Mouse (Mus musculus) embryonic fibroblast, embryonic 13.5 days (primary cell): Measurements from ENCODE around the gene Uprt. TPM values are rescaled to one million over a fixed set of nuclear protein-coding genes. Genes with fewer than 3 reads are reported as not detected.

ENCODE experiments used
- H3K27ac ChIP-seq: 2 replicates; pipeline ENCODE4 v1.5.1; 2012; ENCODE audit warnings: low read length, control low read depth, inconsistent platforms; ENCODE audit not compliant: insufficient read depth
- H3K4me1 ChIP-seq: 2 replicates; pipeline ENCODE4 v1.6.1; 2011; ENCODE audit warnings: low read length; ENCODE audit not compliant: control insufficient read depth, insufficient read depth
- H3K4me3 ChIP-seq: 2 replicates; pipeline ENCODE4 v1.5.1; 2011; ENCODE audit warnings: mild to moderate bottlenecking, control low read depth, low read length; ENCODE audit not compliant: insufficient read depth
- CTCF ChIP-seq: IDR thresholded peaks from 2 replicates; pipeline ENCODE4 v1.5.1; 2011; ENCODE audit warnings: mild to moderate bottlenecking, control low read depth, low read length, moderate library complexity, borderline replicate concordance; ENCODE audit not compliant: insufficient read depth
- POLR2A ChIP-seq: IDR thresholded peaks from 2 replicates; pipeline ENCODE4 v1.6.1; 2011; ENCODE audit warnings: low read depth, mild to moderate bottlenecking, control low read depth, low read length, moderate library complexity
- polyA plus RNA-seq: library from polyadenylated mRNA; stranded (reverse); fragments of >200 nt; gene quantifications from 2 replicates; pipeline ENCODE4 v1.2.4, GENCODE M21; 2011; ENCODE audit warnings: low read depth; ENCODE audit not compliant: missing spikeins, insufficient read length

Uprt gene
- polyA plus RNA-seq, 1 experiment, result 17.9 TPM

- Histone ChIP-seq H3K4me1 (no peaks in the 10 kb centered on the region), H3K4me3 (no peak overlapping the region), H3K27ac (no peak overlapping the region)
- TF ChIP-seq CTCF (no peak), POLR2A (no peak)
These were observed 7.2 kb downstream of the Uprt start for GRCm38 (mm10) chrX:104489626-104490355.

GRCm38 (mm10) chrX:104501765-104502164 lies 19.1 kb downstream of the Uprt start:
- no peak overlapping the region for H3K27ac ChIP-seq
- no peaks in the 10 kb centered on the region for H3K4me1 ChIP-seq
- TF ChIP-seq CTCF, result no peak
- H3K4me3 ChIP-seq, result no peak overlapping the region

GRCm38 (mm10) chrX:104542635-104543034 lies 60.0 kb downstream of the Uprt start:
- no peak overlapping the region for H3K4me3 ChIP-seq
- TF ChIP-seq POLR2A (no peak), CTCF (no peak)
- H3K27ac ChIP-seq, result no peak overlapping the region
- H3K4me1 ChIP-seq, result no peaks in the 10 kb centered on the region

GRCm38 (mm10) chrX:104543919-104544595 lies 61.4 kb downstream of the Uprt start:
- Histone ChIP-seq H3K27ac (no peak overlapping the region), H3K4me1 (no peaks in the 10 kb centered on the region), H3K4me3 (no peak overlapping the region)
- TF ChIP-seq CTCF (no peak), POLR2A (no peak)

GRCm38 (mm10) chrX:104545283-104545682 lies 62.7 kb downstream of the Uprt start:
- H3K27ac ChIP-seq, result no peak overlapping the region
- no peaks in the 10 kb centered on the region for H3K4me1 ChIP-seq
- no peak overlapping the region for H3K4me3 ChIP-seq
- TF ChIP-seq POLR2A, result no peak
- no peak for TF ChIP-seq CTCF

Other genes with a start within 250 kb of the Uprt start
- 5.6 and 8.5 TPM in 2 replicates for gene Abcb7, start 69.0 kb upstream of the Uprt start, polyA plus RNA-seq
- 5.0 and 11.3 TPM in 2 replicates for gene Zdhhc15, start 188.2 kb downstream of the Uprt start, polyA plus RNA-seq